Mouse (Mus musculus): ENCODE measurements around the gene Cubn.

Gene Cubn

GRCm38 (mm10) chr2:13237140-13237901 is 254.3 kb downstream of the Cubn start:
- peak; percentile 48 for DNase-seq (ENCODE audit: inconsistent ontology term)

- DNase-seq (ENCODE audit: inconsistent ontology term) = no peak
Observed at GRCm38 (mm10) chr2:13235696-13236095, 255.9 kb downstream of the Cubn start.

- DNase-seq (ENCODE audit: inconsistent ontology term) = no peak
Observed at GRCm38 (mm10) chr2:13234796-13235195, 256.8 kb downstream of the Cubn start.

- peak; percentile 40 for DNase-seq (ENCODE audit: inconsistent ontology term)
Observed at GRCm38 (mm10) chr2:13233902-13234301, 257.7 kb downstream of the Cubn start.

GRCm38 (mm10) chr2:13233254-13233835 is 258.3 kb downstream of the Cubn start:
- DNase-seq (ENCODE audit: inconsistent ontology term) = no peak

GRCm38 (mm10) chr2:13232305-13232704 is 259.3 kb downstream of the Cubn start:
- no peak for DNase-seq (ENCODE audit: inconsistent ontology term)

GRCm38 (mm10) chr2:13229686-13230085 is 261.9 kb downstream of the Cubn start:
- no peak for DNase-seq (ENCODE audit: inconsistent ontology term)
